Mouse (Mus musculus) ovary, adult 18-20 months (tissue): ENCODE data around the gene Dlgap1.

Source experiments
- DNase-seq: peaks from one replicate; pipeline ENCODE4 v3.0.0; 2022; ENCODE audit warnings: low spot score, mixed read lengths

Dlgap1 gene

GRCm38 (mm10) chr17:70734728-70735127, 765.9 kb downstream of the Dlgap1 start:
- no peak for DNase-seq

- no peak for DNase-seq
These were observed 766.5 kb downstream of the Dlgap1 start for GRCm38 (mm10) chr17:70735396-70735795.

GRCm38 (mm10) chr17:70737424-70737823, 768.6 kb downstream of the Dlgap1 start:
- DNase-seq, result peak; percentile 72

- DNase-seq, result peak; percentile 85
These were observed 769.4 kb downstream of the Dlgap1 start for GRCm38 (mm10) chr17:70738168-70738854.

- DNase-seq, result no peak
These were observed 770.5 kb downstream of the Dlgap1 start for GRCm38 (mm10) chr17:70739346-70739745.

GRCm38 (mm10) chr17:70741696-70742095, 772.8 kb downstream of the Dlgap1 start:
- DNase-seq, result no peak

GRCm38 (mm10) chr17:70744570-70745153, 775.8 kb downstream of the Dlgap1 start:
- DNase-seq, result no peak

GRCm38 (mm10) chr17:70745385-70745784, 776.5 kb downstream of the Dlgap1 start:
- DNase-seq, result no peak

- no peak for DNase-seq
These were observed 777.7 kb downstream of the Dlgap1 start for GRCm38 (mm10) chr17:70746379-70747079.

GRCm38 (mm10) chr17:70747731-70748475, 779.0 kb downstream of the Dlgap1 start:
- DNase-seq, result no peak

- no peak for DNase-seq
These were observed 779.6 kb downstream of the Dlgap1 start for GRCm38 (mm10) chr17:70748476-70748830.

- no peak for DNase-seq
These were observed 780.2 kb downstream of the Dlgap1 start for GRCm38 (mm10) chr17:70748964-70749650.

- DNase-seq, result no peak
These were observed 781.6 kb downstream of the Dlgap1 start for GRCm38 (mm10) chr17:70750236-70751160.

- peak; percentile 68 for DNase-seq
These were observed 782.3 kb downstream of the Dlgap1 start for GRCm38 (mm10) chr17:70751161-70751651.

- DNase-seq, result no peak
These were observed 782.8 kb downstream of the Dlgap1 start for GRCm38 (mm10) chr17:70751676-70752075.

GRCm38 (mm10) chr17:70753444-70754032, 784.7 kb downstream of the Dlgap1 start:
- DNase-seq, result no peak

- DNase-seq, result no peak
These were observed 785.2 kb downstream of the Dlgap1 start for GRCm38 (mm10) chr17:70754041-70754440.

- no peak for DNase-seq
These were observed 785.8 kb downstream of the Dlgap1 start for GRCm38 (mm10) chr17:70754638-70755037.

GRCm38 (mm10) chr17:70755039-70755668, 786.3 kb downstream of the Dlgap1 start:
- DNase-seq, result peak; percentile 78
